Mouse (Mus musculus) forebrain, embryonic 11.5 days (tissue): ENCODE measurements at regions not wholly inside any gene's neighbourhood (a gene's known extent, or its start where the extent isn't known, plus 50 kb on each side); places are given as distances from the start of the nearest gene placed in this dataset.

ENCODE experiments used
- ATAC-seq: fragments of 200-750 bp; cut with Nextera tagmentation; replicated peaks from 2 replicates; pipeline ENCODE4 v1.8.0; 2017; ENCODE audit warnings: moderate TSS enrichment; ENCODE audit not compliant: low FRiP score
- DNase-seq: peaks from one replicate; pipeline ENCODE4 v3.0.0-alpha.2; 2017; ENCODE audit warnings: low spot score
- H3K27ac ChIP-seq: fragments of 300-500 bp; sonication (generic); 2 replicates; pipeline ENCODE4 v1.5.1; 2014; ENCODE audit warnings: low read depth, low read length
- H3K27me3 ChIP-seq: fragments of 300-500 bp; sonication (generic); 2 replicates; pipeline ENCODE4 v1.6.1; 2014; ENCODE audit warnings: mild to moderate bottlenecking, low read length, mixed read lengths; ENCODE audit not compliant: control insufficient read depth, insufficient read depth
- H3K36me3 ChIP-seq: fragments of 300-500 bp; sonication (generic); 2 replicates; pipeline ENCODE4 v1.6.1; 2014; ENCODE audit warnings: mild to moderate bottlenecking, low read length, moderate library complexity, mixed read lengths; ENCODE audit not compliant: control insufficient read depth, insufficient read depth
- H3K4me1 ChIP-seq: fragments of 300-500 bp; sonication (generic); replicated peaks from 2 replicates; pipeline ENCODE4 v1.6.1; 2014; ENCODE audit warnings: low read length, mixed read lengths; ENCODE audit not compliant: control insufficient read depth, insufficient read depth
- H3K4me2 ChIP-seq: fragments of 300-500 bp; sonication (generic); 2 replicates; pipeline ENCODE4 v1.6.1; 2014; ENCODE audit warnings: low read depth, mild to moderate bottlenecking, low read length, moderate library complexity, mixed read lengths; ENCODE audit not compliant: severe bottlenecking
- H3K4me3 ChIP-seq: fragments of 300-500 bp; sonication (generic); 2 replicates; pipeline ENCODE4 v1.5.1; 2014; ENCODE audit warnings: low read depth, low read length
- H3K9ac ChIP-seq: fragments of 300-500 bp; sonication (generic); 2 replicates; pipeline ENCODE4 v1.6.1; 2014; ENCODE audit warnings: low read length
- H3K9me3 ChIP-seq: fragments of 300-500 bp; sonication (generic); 2 replicates; pipeline ENCODE4 v1.6.1; 2016; ENCODE audit warnings: low read length, mixed read lengths; ENCODE audit not compliant: control insufficient read depth
- WGBS: fragments of 180-500 bp; shearing (Covaris S2); extraction: QIAGEN DNeasy Blood & Tissue Kit; methylation state at CpG from one replicate; pipeline ENCODE4 v1.1.7; 2014; 5-methylcytosine and 5-hydroxymethylcytosine counted together

DNA sequence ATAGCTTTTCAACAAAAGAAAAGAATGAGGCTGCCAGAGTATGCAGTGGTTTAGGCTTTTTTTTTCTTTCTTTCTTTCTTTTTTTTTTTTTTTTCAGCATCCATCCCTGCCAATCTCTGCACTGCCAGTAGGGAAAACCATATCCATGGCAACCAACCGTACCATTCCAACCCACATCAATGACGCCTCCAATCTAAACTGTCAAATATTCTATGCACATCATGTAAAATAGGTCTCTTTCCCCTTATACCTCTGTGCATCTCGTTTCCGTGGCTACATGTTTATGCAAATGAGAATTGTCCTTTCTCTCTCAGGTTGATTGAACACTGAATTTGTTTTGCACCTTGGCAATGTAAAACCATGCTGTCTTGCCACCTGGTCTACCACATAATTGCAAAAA is 384.0 kb upstream of the Ccnh start:
- H3K4me1 ChIP-seq, result no peaks in the 10 kb centered on the region
- DNase-seq (no peak), ATAC-seq (peak; percentile 73)
- no peak overlapping the region for H3K9ac ChIP-seq
- no peaks in the 10 kb centered on the region for H3K9me3 ChIP-seq
- peak overlapping the region; percentile 26; the same call in 1 of the 2 replicates for H3K27ac ChIP-seq
- H3K4me2 ChIP-seq, result no peak overlapping the region
- H3K27me3 ChIP-seq, result no peaks in the 10 kb centered on the region
- H3K36me3 ChIP-seq, result no peaks in the 10 kb centered on the region
- no peak overlapping the region for H3K4me3 ChIP-seq
- WGBS, result 42% methylated on average over 4 of the region's 4 CpGs

DNA sequence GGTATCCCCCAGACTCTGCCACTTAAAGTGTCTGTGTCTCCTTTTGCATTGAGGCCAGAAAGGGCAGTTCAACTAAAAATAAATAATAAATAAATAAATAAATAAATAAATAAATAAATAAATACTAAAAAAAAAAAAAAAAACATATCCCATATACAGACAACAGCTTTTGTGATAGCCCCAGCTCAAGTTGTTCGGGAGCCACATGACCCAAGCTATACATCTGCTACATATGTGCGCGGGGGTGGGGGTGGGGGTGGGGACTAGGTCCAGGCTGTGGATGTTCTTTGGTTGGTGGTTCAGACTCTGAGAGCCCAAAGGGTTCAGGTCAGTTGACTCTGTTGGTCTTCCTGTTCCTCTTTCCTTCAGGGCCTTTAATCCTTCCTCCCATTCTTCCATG is 379.6 kb upstream of the Ccnh start:
- Histone ChIP-seq H3K27me3 (no peaks in the 10 kb centered on the region), H3K4me3 (no peak overlapping the region), H3K27ac (no peak overlapping the region), H3K9ac (no peak overlapping the region), H3K9me3 (no peaks in the 10 kb centered on the region), H3K4me1 (no peaks in the 10 kb centered on the region), H3K4me2 (no peak overlapping the region), H3K36me3 (no peaks in the 10 kb centered on the region)
- ATAC-seq (no peak), DNase-seq (no peak)
- WGBS, result 94% methylated on average over 3 of the region's 3 CpGs
